Mouse (Mus musculus): ENCODE data around the gene Erc2.

Erc2 gene

DNA sequence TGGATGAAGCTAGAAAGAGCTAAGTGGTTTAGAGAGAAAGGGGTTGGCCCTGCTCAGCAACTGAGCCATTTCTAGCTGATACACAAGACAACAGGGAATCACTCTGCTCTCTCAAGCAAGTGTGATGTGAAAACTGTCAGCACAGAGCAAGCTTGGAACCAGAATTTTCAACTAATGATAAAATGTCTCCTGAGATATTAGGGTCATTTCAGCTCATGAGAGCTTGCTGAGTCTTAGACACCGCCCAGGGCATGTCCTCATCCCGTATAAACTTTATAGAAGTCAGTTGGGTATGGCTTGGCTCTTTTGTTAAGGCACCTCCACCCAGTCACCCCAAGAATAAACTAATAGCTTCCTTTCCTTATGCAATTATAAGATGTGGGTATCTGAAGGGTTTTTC is 666.0 kb downstream of the Erc2 start:
- no peak for DNase-seq (ENCODE audit: low read depth, low spot score)

DNA sequence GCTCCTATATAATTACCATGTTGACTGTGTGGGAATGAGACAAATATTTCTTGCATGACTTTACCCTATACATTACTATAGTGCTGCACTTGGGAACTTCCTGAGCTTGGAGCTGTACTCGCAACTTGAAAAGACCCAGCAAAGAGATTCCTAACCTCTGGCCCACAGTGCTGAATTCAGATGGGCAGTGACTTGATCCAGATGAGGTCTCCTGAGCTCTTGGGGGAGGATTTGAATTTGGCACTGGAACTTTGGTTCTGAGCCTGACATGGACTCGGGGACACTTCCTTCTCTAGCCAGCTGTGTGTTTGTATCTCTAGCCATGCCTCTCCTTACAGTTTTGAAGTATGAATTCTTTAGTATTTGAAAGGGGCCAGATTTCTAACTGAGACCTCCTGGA is 666.7 kb downstream of the Erc2 start:
- no peak for DNase-seq (ENCODE audit: low read depth, low spot score)

DNA sequence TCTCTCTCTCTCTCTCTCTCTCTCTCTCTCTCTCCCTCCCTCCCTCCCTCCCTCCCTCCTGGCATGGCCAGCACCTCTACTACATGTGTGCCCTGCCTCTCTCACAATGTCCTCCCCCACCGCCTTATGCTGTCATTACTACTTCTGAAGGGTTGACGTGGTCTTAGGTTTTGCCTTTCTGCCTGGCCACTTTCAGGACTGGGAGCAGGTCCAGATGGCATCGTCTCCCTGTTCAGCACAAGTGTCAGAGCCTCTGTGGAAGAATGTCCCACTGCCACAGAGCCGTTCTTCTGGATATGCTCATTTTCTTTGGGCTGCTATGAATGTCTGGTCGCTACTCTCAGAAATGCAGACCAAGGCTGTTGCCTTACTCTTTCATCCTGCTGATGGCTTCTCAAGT is 671.7 kb downstream of the Erc2 start:
- DNase-seq (ENCODE audit: low read depth, low spot score): no peak

DNA sequence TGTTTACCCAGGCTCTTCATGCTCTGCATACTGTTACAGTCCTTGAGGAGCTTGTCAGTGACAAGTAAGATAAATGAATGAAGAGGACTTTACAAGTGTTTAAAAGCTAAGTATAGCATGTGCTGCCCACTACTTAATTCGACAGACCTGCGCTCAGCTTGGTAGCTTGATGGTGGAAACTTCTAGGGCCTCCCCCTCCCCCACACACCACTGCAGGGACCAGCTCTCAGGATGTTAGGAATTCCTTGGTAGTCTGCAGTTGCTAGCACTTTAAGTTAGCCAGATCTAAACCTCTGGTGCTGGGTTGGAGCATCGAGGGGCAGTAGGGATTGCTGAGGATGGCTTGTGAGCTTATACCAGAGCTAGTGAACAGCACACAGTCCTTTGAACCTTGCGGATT is 672.9 kb downstream of the Erc2 start:
- no peak for DNase-seq (ENCODE audit: low read depth, low spot score)

DNA sequence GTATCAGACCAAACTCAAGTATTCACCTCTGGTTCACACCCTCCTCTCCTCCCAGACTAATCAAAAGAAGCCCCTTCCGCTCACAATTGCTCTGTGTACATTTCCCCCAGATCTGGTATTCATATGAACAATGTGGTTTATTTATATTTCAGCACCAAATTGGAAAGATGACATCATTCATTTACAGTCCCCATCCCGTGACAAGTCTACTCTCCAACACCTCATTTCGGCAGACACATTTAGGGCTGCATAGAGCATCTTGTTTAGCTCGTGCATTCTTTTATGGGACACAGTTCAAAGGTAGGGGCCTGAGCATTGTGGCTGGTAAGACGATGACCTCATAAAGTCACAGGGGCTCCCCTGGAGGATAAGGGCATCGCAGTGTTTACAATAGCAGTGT is 677.9 kb downstream of the Erc2 start:
- DNase-seq (ENCODE audit: low read depth, low spot score): no peak

DNA sequence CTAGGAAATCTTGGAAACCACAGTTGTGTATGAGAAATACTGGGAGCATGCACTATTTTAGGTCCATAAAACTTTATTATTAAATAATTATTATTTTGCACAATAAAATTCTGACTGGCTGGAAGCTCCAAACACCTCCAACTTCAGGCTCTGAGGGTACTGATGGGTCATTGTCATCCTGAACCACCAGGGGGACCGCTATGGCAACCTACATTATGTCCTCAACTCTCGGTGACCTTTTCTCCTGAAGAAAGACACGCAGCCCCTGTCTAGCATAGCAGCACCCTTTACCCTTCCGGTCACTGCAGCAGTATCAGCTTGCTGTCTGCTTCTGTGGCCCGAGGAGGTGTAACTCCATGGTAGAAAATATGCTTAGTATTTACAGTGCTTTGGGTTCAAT is 679.0 kb downstream of the Erc2 start:
- DNase-seq (ENCODE audit: low read depth, low spot score): no peak

DNA sequence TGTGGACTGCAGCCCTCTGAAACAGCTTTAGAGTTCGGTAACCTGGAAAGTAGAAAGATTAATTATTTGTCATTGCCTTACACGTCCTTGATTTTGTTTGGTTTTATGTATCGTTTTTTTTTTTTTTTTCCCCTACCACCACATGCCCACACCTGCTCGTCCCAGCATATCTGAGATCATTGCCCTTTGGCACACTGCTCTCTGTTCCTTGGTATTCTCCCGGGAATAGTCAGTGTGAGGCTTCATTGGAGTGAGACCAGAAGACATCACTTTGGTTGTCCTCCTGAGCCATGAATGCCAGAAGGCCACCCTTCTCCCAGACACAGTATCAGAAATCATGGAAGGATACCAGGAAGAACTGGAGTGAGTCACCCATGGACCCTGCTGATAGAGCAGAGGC is 681.9 kb downstream of the Erc2 start:
- no peak for DNase-seq (ENCODE audit: low read depth, low spot score)

DNA sequence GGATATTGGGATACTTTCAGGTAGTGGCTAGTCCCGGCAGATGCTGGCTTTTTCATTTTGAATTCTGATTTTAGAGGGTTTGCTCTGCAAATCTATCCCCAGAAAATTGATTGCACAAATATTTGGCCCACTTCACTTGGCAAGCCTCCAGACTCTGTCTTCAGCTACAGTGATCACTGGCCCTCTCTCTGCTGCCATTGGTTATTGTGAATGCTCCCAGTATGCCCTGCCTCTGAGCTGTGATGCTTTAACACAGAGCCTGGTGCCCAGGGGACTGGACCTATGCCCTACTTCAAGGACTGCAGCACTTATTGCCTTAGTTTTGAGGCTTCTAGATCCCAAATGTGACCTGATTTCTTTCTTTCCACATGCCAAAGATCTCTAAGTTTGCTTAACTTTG is 686.4 kb downstream of the Erc2 start:
- no peak for DNase-seq (ENCODE audit: low read depth, low spot score)

DNA sequence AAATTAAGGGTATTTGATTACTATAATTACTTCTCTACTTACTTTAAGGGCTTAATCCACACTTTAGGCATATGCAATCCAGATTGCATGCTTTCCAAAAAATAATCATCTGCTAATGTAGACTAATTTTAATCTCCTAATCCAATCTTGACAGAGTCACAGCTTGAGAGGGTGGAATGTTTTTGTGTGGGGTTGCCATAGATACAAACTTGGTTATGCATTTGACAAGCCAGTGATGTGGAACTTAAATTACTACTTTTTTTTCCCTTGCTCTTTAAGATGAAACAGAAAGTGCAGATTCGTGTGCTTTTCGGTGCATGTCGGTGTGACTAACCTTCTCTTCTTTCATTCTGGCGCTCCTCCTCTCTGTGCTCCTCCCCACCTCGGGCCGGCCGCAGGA is 694.6 kb downstream of the Erc2 start:
- DNase-seq (ENCODE audit: low read depth, low spot score): peak; percentile 40

DNA sequence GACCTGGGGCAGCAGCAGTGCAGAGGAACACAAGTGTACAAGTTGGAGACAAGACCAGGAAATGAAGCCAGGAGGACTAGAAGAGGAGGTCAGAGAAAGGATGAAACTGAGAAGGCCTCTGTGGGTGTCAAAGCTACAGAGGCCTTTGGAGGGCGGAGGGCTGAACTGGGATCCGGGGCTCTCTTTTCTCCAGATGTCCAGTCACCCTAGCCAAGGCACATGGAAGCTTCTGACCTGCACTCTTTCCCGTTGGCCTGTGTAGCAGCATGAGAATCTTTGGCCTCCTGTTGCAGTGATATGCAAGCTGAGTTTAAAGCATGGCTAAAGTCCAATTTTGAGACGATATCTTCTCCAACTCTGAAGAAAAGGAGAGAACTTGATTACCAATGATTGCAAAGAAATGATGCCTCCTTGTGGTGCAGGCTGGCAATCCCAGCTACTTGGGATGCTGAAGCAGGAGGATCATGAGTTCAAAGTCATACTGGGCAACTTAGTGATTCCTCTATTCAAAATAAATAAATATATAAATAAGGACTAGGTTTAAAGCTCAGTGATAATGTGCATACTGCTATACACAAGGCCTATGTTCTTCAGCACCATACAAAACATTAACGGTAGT is 699.8 kb downstream of the Erc2 start:
- no peak for DNase-seq (ENCODE audit: low read depth, low spot score)

DNA sequence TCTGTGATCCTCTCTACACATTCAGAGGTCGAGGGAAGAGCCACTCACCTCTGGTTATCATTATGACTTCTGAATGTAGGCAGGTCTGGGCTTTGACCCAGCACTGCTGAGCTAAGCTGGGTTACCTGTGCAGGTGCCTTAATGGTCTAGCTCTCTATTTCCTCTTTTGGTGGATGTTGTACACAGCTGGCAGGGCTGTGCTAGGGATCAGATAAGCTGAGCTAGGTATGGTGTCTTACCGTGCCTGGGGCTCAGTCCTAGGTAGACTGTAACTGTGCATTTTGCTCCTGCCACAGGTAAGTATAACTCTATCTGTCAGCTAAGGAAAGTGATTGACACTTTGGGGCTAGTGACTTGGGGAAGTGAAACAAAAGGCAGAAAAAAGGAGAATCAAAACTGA is 701.0 kb downstream of the Erc2 start:
- DNase-seq (ENCODE audit: low read depth, low spot score): no peak

- DNase-seq (ENCODE audit: low read depth, low spot score): no peak
Observed at GRCm38 (mm10) chr14:28323727-28324126, 701.5 kb downstream of the Erc2 start.

- no peak for DNase-seq (ENCODE audit: low read depth, low spot score)
Observed at GRCm38 (mm10) chr14:28326456-28326855, 704.2 kb downstream of the Erc2 start.

DNA sequence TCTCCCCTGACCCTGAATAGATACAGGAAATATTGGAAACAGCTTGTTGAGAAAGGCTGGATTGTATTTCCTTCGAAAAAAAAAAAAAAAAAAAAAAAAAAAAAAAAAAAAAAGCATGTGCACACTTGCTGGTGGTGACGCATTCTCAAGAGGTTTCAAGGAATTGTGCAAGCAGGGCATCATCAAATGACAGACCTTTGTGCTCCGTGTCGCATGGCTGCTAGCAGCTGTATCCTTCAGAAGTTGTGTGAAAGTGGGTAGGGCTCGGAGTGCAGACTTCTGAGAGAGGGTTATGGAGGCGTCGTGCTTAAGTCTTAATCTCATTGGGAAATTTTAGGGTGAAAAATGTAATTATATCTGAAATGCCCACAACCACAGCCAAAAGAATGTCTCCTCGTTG is 706.3 kb downstream of the Erc2 start:
- DNase-seq (ENCODE audit: low read depth, low spot score): no peak

DNA sequence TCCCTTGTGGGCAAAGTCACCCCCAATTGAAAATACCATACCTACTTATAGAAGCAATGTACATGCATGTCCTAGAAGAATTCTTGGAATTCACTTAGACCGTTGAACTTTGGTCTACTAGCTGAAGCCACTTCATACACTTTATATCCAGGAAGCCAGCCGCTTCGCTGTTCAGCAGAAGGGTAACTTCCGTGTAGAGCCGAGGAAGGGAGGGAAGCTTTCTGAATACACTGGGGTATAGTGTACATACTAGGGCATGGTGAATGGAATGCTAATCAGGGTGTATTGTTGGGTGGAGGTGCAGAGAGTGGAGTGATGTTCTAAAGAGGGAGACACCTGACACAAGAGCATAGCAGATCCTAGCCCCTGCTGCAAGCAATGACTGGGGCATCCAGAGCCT is 708.9 kb downstream of the Erc2 start:
- no peak for DNase-seq (ENCODE audit: low read depth, low spot score)

- no peak for DNase-seq (ENCODE audit: low read depth, low spot score)
Observed at GRCm38 (mm10) chr14:28332351-28332953, 710.2 kb downstream of the Erc2 start.

- DNase-seq (ENCODE audit: low read depth, low spot score): no peak
Observed at GRCm38 (mm10) chr14:28339146-28339545, 716.9 kb downstream of the Erc2 start.

DNA sequence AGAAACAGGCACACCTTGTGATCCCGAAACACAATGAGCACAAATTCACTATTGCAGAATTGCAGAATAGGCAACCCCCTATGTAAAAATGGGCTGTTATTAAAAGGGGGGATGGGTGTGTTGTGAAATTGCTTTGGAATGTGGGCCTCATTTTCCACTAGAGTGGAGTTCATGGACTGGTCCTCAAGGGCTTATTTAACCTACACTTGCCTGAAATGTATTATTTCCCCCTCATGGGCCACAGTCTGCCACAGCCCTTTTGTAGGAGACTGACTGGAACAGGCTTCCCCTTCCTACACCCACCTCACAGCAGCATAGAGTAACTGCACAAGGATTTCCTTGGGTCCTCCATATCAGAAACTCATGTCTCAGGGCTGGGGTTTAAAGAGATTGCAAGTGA is 726.9 kb downstream of the Erc2 start:
- no peak for DNase-seq (ENCODE audit: low read depth, low spot score)

GRCm38 (mm10) chr14:28356031-28356430 is 733.8 kb downstream of the Erc2 start:
- DNase-seq (ENCODE audit: low read depth, low spot score): no peak

DNA sequence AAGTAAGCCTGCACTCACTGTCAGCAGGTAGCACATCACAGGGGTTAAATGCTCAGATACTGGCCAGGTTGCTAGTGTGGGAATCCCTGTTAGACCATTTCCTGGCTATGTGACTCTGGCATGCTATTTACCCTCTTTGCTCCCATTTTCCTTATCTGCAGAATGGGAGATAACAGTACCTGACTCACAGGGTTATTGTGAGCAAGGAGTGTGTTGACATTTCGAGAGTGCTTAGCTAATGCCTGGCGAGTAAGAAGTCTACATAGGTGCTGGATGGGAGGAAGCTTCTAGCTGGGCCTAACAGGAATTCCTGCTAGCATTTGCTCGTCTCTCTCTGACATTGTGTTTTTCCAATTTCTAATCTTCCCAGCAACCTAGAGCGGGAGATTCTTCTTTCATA is 737.3 kb downstream of the Erc2 start:
- no peak for DNase-seq (ENCODE audit: low read depth, low spot score)

DNA sequence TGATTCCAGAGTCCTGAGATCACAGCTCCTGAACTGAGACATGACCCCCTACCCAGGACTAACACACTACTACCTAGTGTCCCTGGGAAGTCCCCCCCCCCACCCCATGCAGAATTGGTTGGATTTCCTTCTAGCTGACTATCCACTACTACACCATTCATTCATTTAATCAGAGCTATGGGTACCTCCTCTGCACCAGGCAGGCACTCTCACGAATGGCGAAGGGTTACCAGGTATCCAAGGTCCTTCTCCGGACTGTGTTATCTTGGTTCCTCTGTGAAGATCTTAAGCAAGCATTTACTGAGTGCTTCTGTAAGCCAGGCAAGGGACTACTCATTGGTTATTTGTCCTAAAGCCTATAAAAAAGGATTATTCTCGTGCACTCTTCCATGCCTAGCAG is 737.8 kb downstream of the Erc2 start:
- no peak for DNase-seq (ENCODE audit: low read depth, low spot score)

DNA sequence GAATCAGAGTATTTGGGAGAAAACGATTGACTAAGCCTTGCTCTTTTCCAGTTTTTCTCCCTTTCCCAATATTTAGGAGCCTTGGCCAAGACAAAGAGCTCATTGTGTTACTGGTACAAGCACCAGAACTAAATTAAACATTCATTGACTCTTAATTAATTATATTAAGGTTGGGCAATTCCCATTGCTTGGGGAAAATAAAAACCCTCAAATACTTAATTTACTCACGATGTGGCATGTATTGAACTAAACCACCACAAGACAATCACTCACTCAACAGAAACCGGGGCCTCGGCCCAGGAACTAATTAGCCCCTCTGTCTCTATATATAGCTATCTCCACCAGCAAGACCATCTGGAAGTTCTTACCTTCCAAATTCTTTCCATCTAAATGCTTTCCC is 740.1 kb downstream of the Erc2 start:
- no peak for DNase-seq (ENCODE audit: low read depth, low spot score)

GRCm38 (mm10) chr14:28370713-28371112 is 748.5 kb downstream of the Erc2 start:
- DNase-seq (ENCODE audit: low read depth, low spot score): no peak

- no peak for DNase-seq (ENCODE audit: low read depth, low spot score)
Observed at GRCm38 (mm10) chr14:28371651-28372050, 749.4 kb downstream of the Erc2 start.
